Mouse (Mus musculus) forebrain, embryonic 16.5 days (tissue): Measurements from ENCODE around the gene Gng2. TPM values are rescaled to one million over a fixed set of nuclear protein-coding genes. Genes with fewer than 3 reads are reported as not detected.

Experiments
- ATAC-seq: fragments of 200-750 bp; cut with Nextera tagmentation; 2 replicates; pipeline ENCODE4 v1.8.0; 2017; ENCODE audit warnings: mild to moderate bottlenecking, moderate library complexity
- H3K27ac ChIP-seq: fragments of 300-500 bp; sonication (generic); 2 replicates; pipeline ENCODE4 v1.5.1; 2014; ENCODE audit warnings: low read length, control low read depth
- H3K27me3 ChIP-seq: fragments of 300-500 bp; sonication (generic); replicated peaks from 2 replicates; pipeline ENCODE4 v1.6.1; 2014; ENCODE audit warnings: low read length; ENCODE audit not compliant: control insufficient read depth, insufficient read depth
- H3K36me3 ChIP-seq: fragments of 300-500 bp; sonication (generic); 2 replicates; pipeline ENCODE4 v1.6.1; 2014; ENCODE audit not compliant: control insufficient read depth, insufficient read depth
- H3K4me1 ChIP-seq: fragments of 300-500 bp; sonication (generic); replicated peaks from 2 replicates; pipeline ENCODE4 v1.6.1; 2014; ENCODE audit warnings: low read length; ENCODE audit not compliant: control insufficient read depth, insufficient read depth
- H3K4me2 ChIP-seq: fragments of 300-500 bp; sonication (generic); 2 replicates; pipeline ENCODE4 v1.6.1; 2014; ENCODE audit warnings: mild to moderate bottlenecking, low read length, control low read depth
- H3K4me3 ChIP-seq: fragments of 300-500 bp; sonication (generic); replicated peaks from 2 replicates; pipeline ENCODE4 v1.5.1; 2014; ENCODE audit warnings: mild to moderate bottlenecking, low read length, control low read depth
- H3K9ac ChIP-seq: fragments of 300-500 bp; sonication (generic); replicated peaks from 2 replicates; pipeline ENCODE4 v1.6.1; 2014; ENCODE audit warnings: low read depth, low read length, control low read depth
- H3K9me3 ChIP-seq: fragments of 300-500 bp; sonication (generic); 2 replicates; pipeline ENCODE4 v1.6.1; 2016; ENCODE audit warnings: low read length; ENCODE audit not compliant: control insufficient read depth
- WGBS: fragments of 180-500 bp; shearing (Covaris S2); extraction: QIAGEN DNeasy Blood & Tissue Kit; methylation state at CpG from one replicate; pipeline ENCODE4 v1.1.7; 2014; 5-methylcytosine and 5-hydroxymethylcytosine counted together
- polyA plus RNA-seq: library from polyadenylated mRNA; unstranded; fragments of >200 nt; fragmentation: Nextera tagmentation; extraction: Ambion mirVana; gene quantifications from 2 replicates; pipeline ENCODE4 v1.2.1, GENCODE M21; 2015

The Gng2 gene
- 491 and 498 TPM in 2 replicates for polyA plus RNA-seq

DNA sequence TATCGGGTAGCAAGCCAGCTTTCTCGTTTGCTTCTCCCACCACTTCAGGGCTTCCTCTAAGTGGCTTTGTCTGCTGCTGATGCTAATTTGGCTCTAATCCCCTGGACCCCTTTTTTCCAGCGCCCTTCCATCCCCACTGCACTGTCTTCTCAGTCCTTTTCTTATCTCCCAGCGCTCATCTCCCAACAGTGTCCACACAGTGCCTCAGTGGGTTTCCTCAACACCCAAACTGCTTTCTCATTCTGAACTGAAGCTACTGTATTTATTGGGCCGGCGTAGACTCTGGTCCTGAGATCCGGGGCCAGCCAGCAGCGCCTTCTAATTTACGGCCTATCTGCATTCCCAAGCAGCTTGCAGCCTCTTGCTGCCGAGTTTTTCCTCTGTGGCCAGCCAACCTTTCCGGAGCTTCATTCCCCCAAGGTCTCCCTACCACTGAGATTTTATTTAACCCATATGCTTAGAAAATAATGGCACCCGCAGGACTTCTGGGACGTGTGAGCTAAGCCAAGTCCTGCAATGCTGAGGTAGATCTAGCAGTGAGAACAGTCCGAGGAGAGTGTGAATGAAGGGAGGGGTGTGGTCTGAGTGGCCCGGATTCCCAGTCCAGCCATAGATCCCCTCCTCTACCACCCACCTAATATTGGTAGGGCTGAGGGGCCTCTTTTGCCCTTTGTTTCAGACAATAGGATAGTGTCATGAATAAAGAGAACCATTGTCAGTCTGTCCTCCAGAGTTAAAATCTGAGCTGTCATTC lies at the start of gene Gng2:
Gene Gng2, minus strand, starts transcription at position 357 of the 754 bp plus-strand sequence.
- Histone ChIP-seq H3K4me3 (peak within 1 kb of the TSS; percentile 85), H3K4me2 (peak within 1 kb of the TSS; percentile 58), H3K9me3 (no peaks in the 10 kb centered on the region), H3K27me3 (no peaks in the 10 kb centered on the region), H3K9ac (peak within 1 kb of the TSS; percentile 93), H3K36me3 (no peaks in the 10 kb centered on the region), H3K4me1 (peaks cover 25% of the 10 kb centered on the region), H3K27ac (peak within 1 kb of the TSS; percentile 94)
- WGBS: 6% methylated on average over 15 of the region's 15 CpGs
- peak; percentile 25 for ATAC-seq

- no peak for ATAC-seq
- H3K4me3 ChIP-seq: no peak overlapping the region
- 74% methylated on average over 6 of the region's 6 CpGs for WGBS
- H3K4me1 ChIP-seq: no peaks in the 10 kb centered on the region
- no peaks in the 10 kb centered on the region for H3K27me3 ChIP-seq
- no peaks in the 10 kb centered on the region for H3K9me3 ChIP-seq
- H3K27ac ChIP-seq: no peak overlapping the region
- no peak overlapping the region for H3K9ac ChIP-seq
- no peak overlapping the region for H3K4me2 ChIP-seq
- H3K36me3 ChIP-seq: no peaks in the 10 kb centered on the region
Measured at GRCm38 (mm10) chr14:20024888-20025719, 47.7 kb upstream of the Gng2 start.

- Histone ChIP-seq H3K27ac (no peak overlapping the region), H3K4me3 (no peak overlapping the region), H3K27me3 (no peaks in the 10 kb centered on the region), H3K9ac (no peak overlapping the region), H3K4me2 (no peak overlapping the region), H3K9me3 (no peaks in the 10 kb centered on the region), H3K36me3 (no peaks in the 10 kb centered on the region), H3K4me1 (peaks cover 4% of the 10 kb centered on the region; the same call in 1 of the 2 replicates)
- WGBS: 96% methylated on average over 2 of the region's 2 CpGs
- no peak for ATAC-seq
Measured at GRCm38 (mm10) chr14:20023939-20024338, 46.5 kb upstream of the Gng2 start.

GRCm38 (mm10) chr14:20019486-20019885 lies 42.1 kb upstream of the Gng2 start:
- H3K4me1 ChIP-seq: peaks cover 4% of the 10 kb centered on the region; the same call in 1 of the 2 replicates
- H3K4me2 ChIP-seq: no peak overlapping the region
- ATAC-seq: peak; percentile 58
- no peak overlapping the region for H3K9ac ChIP-seq
- WGBS: 54% methylated on average over 3 of the region's 3 CpGs
- H3K4me3 ChIP-seq: no peak overlapping the region
- H3K9me3 ChIP-seq: no peaks in the 10 kb centered on the region
- peak overlapping the region; percentile 42; the same call in 1 of the 2 replicates for H3K27ac ChIP-seq
- no peaks in the 10 kb centered on the region for H3K27me3 ChIP-seq
- no peaks in the 10 kb centered on the region for H3K36me3 ChIP-seq

DNA sequence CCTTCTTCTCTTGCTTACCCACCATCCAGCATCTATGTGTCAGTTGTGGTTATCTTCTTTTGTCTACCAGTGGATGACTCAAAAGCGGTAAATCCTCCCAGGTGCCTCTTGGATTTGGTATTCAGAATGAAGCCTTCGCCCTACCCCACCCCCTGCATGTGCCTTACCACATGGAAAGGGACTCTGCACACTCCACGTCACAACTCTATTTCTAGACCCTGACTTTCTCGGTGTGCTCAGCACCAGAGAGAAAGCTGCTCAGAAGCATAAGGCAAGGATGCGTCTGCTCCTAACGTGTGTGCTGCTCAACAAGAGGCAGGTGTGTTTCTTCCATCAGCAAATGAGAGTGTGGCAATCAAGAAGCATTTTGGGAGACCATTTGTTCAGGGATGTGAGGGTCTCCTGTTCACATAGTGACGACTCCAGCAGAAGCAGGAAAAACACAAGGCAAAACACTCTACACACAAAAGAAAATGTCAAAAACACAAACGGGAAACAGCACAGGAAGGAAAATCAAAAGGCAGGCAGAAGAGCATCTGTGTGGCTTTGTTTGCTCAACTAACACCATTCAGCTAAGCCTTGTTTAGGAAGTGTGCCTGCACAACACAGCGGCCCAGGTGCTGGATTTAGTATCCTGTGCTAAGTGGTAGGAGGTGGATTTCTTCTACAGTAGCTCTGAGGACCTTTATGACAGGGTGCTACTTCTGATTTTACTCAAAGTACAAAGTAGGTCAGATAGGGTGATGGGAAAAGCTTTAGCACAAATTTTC lies 35.3 kb upstream of the Gng2 start:
- Histone ChIP-seq H3K9me3 (peaks cover 5% of the 10 kb centered on the region; the same call in 1 of the 2 replicates), H3K27ac (no peak overlapping the region), H3K9ac (no peak overlapping the region), H3K4me2 (no peak overlapping the region), H3K27me3 (no peaks in the 10 kb centered on the region), H3K4me1 (no peaks in the 10 kb centered on the region), H3K36me3 (no peaks in the 10 kb centered on the region), H3K4me3 (no peak overlapping the region)
- ATAC-seq: no peak
- WGBS: 59% methylated on average over 9 of the region's 9 CpGs

GRCm38 (mm10) chr14:20007446-20007845 lies 30.0 kb upstream of the Gng2 start:
- H3K9ac ChIP-seq: no peak overlapping the region
- no peaks in the 10 kb centered on the region for H3K36me3 ChIP-seq
- H3K4me3 ChIP-seq: no peak overlapping the region
- no peak for ATAC-seq
- no peaks in the 10 kb centered on the region for H3K4me1 ChIP-seq
- H3K9me3 ChIP-seq: peaks cover 5% of the 10 kb centered on the region; the same call in 1 of the 2 replicates
- no peak overlapping the region for H3K27ac ChIP-seq
- H3K4me2 ChIP-seq: no peak overlapping the region
- WGBS: 66% methylated on average over 3 of the region's 3 CpGs
- no peaks in the 10 kb centered on the region for H3K27me3 ChIP-seq

DNA sequence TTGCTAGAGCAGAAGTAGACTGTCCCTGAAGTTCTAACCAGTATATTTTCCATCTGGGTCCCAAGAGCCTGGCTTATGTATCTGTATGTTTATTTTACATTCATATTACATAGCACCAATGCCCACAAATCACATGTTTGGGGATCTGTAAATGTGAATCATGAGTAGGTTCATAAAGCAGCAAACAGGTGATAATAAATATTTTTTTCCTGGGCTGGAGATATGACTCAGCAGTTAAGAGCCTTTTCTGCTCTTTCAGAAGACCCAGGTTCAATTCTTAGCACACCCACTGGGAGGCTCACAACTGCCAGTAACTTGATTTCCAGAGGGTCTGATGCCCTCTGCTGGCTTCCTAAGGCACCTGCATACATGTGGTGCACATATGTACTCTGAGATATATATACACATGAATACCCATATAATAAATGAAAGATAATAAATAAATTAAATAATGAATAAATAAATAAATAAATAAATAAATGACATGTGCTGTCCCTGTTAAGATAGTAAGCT lies 27.4 kb upstream of the Gng2 start:
- H3K36me3 ChIP-seq: no peaks in the 10 kb centered on the region
- H3K9me3 ChIP-seq: no peaks in the 10 kb centered on the region
- H3K4me2 ChIP-seq: no peak overlapping the region
- ATAC-seq: no peak
- no peaks in the 10 kb centered on the region for H3K4me1 ChIP-seq
- H3K4me3 ChIP-seq: no peak overlapping the region
- H3K27me3 ChIP-seq: no peaks in the 10 kb centered on the region
- H3K27ac ChIP-seq: no peak overlapping the region
- no peak overlapping the region for H3K9ac ChIP-seq

GRCm38 (mm10) chr14:19996853-19997252 lies 19.4 kb upstream of the Gng2 start:
- H3K9me3 ChIP-seq: no peaks in the 10 kb centered on the region
- no peak overlapping the region for H3K4me2 ChIP-seq
- ATAC-seq: no peak
- H3K36me3 ChIP-seq: no peaks in the 10 kb centered on the region
- no peaks in the 10 kb centered on the region for H3K4me1 ChIP-seq
- H3K27ac ChIP-seq: no peak overlapping the region
- H3K27me3 ChIP-seq: no peaks in the 10 kb centered on the region
- WGBS: 56% methylated on average over 5 of the region's 5 CpGs
- no peak overlapping the region for H3K4me3 ChIP-seq
- H3K9ac ChIP-seq: no peak overlapping the region

GRCm38 (mm10) chr14:19995943-19996342 lies 18.5 kb upstream of the Gng2 start:
- Histone ChIP-seq H3K9ac (no peak overlapping the region), H3K4me2 (no peak overlapping the region), H3K27ac (no peak overlapping the region), H3K27me3 (no peaks in the 10 kb centered on the region), H3K9me3 (no peaks in the 10 kb centered on the region), H3K36me3 (no peaks in the 10 kb centered on the region), H3K4me3 (no peak overlapping the region), H3K4me1 (no peaks in the 10 kb centered on the region)
- WGBS: 95% methylated on average over 4 of the region's 4 CpGs
- ATAC-seq: no peak
